Mouse (Mus musculus) neural tube, embryonic 13.5 days (tissue): ENCODE measurements around the gene Necap2. TPM values are rescaled to one million over a fixed set of nuclear protein-coding genes. Genes with fewer than 3 reads are reported as not detected.
A peak's percentile ranks its signal among the peaks of the same experiment; 100 is the strongest.

Source experiments
- ATAC-seq: fragments of 200-750 bp; cut with Nextera tagmentation; 2 replicates; pipeline ENCODE4 v1.8.0; 2017; ENCODE audit warnings: low read depth, mild to moderate bottlenecking, moderate TSS enrichment, moderate library complexity
- H3K27ac ChIP-seq: fragments of 300-500 bp; sonication (generic); replicated peaks from 2 replicates; pipeline ENCODE4 v1.5.1; 2015; ENCODE audit warnings: moderate library complexity, mild to moderate bottlenecking, inconsistent platforms
- H3K27me3 ChIP-seq: fragments of 300-500 bp; sonication (generic); 2 replicates; pipeline ENCODE4 v1.6.1; 2015; ENCODE audit warnings: mild to moderate bottlenecking, inconsistent platforms
- H3K36me3 ChIP-seq: fragments of 300-500 bp; sonication (generic); 2 replicates; pipeline ENCODE4 v1.6.1; 2015; ENCODE audit warnings: mild to moderate bottlenecking, inconsistent platforms
- H3K4me1 ChIP-seq: fragments of 300-500 bp; sonication (generic); replicated peaks from 2 replicates; pipeline ENCODE4 v1.6.1; 2015; ENCODE audit warnings: inconsistent platforms
- H3K4me2 ChIP-seq: fragments of 300-500 bp; sonication (generic); 2 replicates; pipeline ENCODE4 v1.6.1; 2015; ENCODE audit warnings: inconsistent platforms, mild to moderate bottlenecking, moderate library complexity
- H3K4me3 ChIP-seq: fragments of 300-500 bp; sonication (generic); 2 replicates; pipeline ENCODE4 v1.5.1; 2015; ENCODE audit warnings: mild to moderate bottlenecking, inconsistent platforms
- H3K9ac ChIP-seq: fragments of 300-500 bp; sonication (generic); 2 replicates; pipeline ENCODE4 v1.6.1; 2015; ENCODE audit warnings: moderate library complexity, mild to moderate bottlenecking, inconsistent platforms
- H3K9me3 ChIP-seq: fragments of 300-500 bp; sonication (generic); 2 replicates; pipeline ENCODE4 v1.6.1; 2016; ENCODE audit warnings: inconsistent platforms
- WGBS: fragments of 180-500 bp; shearing (Covaris S2); methylation state at CpG from one replicate; pipeline ENCODE4 v1.1.7; 2015; 5-methylcytosine and 5-hydroxymethylcytosine counted together
- polyA plus RNA-seq: library from polyadenylated mRNA; unstranded; fragments of >200 nt; fragmentation: Nextera tagmentation; extraction: Ambion mirVana; gene quantifications from 2 replicates; pipeline ENCODE4 v1.2.1, GENCODE M21; 2015

Necap2 gene
- polyA plus RNA-seq, 1 experiment from 2014 or later, result 55.5 TPM

DNA sequence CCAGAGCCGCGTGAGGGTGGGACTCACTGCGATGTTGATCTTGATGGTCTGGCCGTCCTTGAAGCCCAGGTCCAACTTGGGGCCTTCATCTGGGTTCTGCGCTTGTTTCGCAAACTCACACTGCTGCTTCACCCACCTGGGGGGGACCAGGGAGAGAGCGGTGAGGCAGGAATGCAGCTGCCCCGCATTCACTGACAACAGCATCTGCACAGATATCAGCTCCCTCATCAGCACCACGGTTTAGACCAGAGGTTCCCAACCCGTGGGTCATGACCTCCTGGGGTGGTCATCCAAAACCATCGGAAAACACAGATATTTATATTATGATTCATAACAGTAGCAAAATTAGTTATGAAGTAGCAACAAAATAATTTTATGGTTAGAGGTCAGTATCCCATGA is 5.7 kb downstream of the Necap2 start:
- Histone ChIP-seq H3K9me3 (no peaks in the 10 kb centered on the region), H3K27ac (no peak overlapping the region), H3K4me1 (peaks cover 37% of the 10 kb centered on the region), H3K4me3 (no peak overlapping the region), H3K4me2 (no peak overlapping the region), H3K9ac (no peak overlapping the region), H3K27me3 (no peaks in the 10 kb centered on the region), H3K36me3 (peaks cover 81% of the 10 kb centered on the region)
- WGBS, result 91% methylated on average over 11 of the region's 11 CpGs
- no peak for ATAC-seq

DNA sequence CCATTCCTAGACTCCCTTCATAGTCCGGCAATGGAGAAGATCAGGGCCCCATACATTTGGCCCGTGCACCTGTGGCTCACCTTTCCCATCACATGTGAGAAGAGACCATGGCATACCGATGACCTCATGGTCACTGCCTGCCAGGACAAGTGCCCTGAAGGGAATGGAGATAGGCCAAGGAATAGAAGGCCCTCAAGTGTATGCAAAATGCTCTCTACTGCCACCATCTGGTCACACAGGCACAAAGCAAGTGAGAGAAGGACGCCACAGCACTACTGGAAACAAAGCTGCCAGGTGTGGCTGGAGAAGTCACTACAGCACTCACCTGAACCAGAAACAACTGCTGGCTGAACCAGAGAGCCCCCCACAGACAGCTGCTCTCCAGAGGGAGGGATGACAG is 8.4 kb downstream of the Necap2 start:
- H3K4me2 ChIP-seq, result no peak overlapping the region
- WGBS, result 61% methylated on average over 4 of the region's 4 CpGs
- peaks cover 89% of the 10 kb centered on the region for H3K36me3 ChIP-seq
- no peak overlapping the region for H3K4me3 ChIP-seq
- no peak overlapping the region for H3K9ac ChIP-seq
- no peaks in the 10 kb centered on the region for H3K27me3 ChIP-seq
- H3K9me3 ChIP-seq, result no peaks in the 10 kb centered on the region
- ATAC-seq, result no peak
- H3K4me1 ChIP-seq, result peaks cover 21% of the 10 kb centered on the region
- H3K27ac ChIP-seq, result no peak overlapping the region

DNA sequence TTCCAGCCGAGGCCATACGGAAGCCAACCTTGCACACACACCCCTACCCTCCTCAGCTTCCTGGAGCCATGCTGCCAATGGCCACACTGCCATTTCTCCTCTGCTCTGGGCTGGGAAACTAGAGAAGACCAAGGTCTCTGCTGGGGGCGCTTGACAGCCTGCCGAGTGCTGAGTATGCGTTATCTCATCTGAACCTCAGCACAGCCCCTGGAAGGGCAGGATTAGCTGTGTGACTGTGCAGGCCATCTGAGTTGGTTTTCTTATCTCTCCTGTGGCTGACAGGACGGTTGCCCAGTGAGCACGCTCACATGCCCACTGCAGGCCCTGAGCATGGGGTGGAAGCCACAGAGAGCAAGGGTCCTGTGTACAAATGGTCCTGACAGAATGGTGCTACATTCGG is 9.5 kb downstream of the Necap2 start:
- Histone ChIP-seq H3K27me3 (no peaks in the 10 kb centered on the region), H3K4me3 (no peak overlapping the region), H3K36me3 (peaks cover 83% of the 10 kb centered on the region), H3K4me1 (peaks cover 16% of the 10 kb centered on the region), H3K27ac (no peak overlapping the region), H3K4me2 (no peak overlapping the region), H3K9me3 (no peaks in the 10 kb centered on the region), H3K9ac (no peak overlapping the region)
- ATAC-seq, result no peak
- 91% methylated on average over 8 of the region's 8 CpGs for WGBS

- Histone ChIP-seq H3K4me2 (no peak overlapping the region), H3K27ac (peak overlapping the region; percentile 34), H3K9ac (no peak overlapping the region), H3K4me1 (peaks cover 14% of the 10 kb centered on the region), H3K36me3 (peaks cover 72% of the 10 kb centered on the region), H3K4me3 (no peak overlapping the region), H3K27me3 (no peaks in the 10 kb centered on the region), H3K9me3 (no peaks in the 10 kb centered on the region)
- 89% methylated on average over 9 of the region's 9 CpGs for WGBS
- ATAC-seq, result no peak
These were observed 10.6 kb downstream of the Necap2 start for GRCm38 (mm10) chr4:141067516-141068046.

DNA sequence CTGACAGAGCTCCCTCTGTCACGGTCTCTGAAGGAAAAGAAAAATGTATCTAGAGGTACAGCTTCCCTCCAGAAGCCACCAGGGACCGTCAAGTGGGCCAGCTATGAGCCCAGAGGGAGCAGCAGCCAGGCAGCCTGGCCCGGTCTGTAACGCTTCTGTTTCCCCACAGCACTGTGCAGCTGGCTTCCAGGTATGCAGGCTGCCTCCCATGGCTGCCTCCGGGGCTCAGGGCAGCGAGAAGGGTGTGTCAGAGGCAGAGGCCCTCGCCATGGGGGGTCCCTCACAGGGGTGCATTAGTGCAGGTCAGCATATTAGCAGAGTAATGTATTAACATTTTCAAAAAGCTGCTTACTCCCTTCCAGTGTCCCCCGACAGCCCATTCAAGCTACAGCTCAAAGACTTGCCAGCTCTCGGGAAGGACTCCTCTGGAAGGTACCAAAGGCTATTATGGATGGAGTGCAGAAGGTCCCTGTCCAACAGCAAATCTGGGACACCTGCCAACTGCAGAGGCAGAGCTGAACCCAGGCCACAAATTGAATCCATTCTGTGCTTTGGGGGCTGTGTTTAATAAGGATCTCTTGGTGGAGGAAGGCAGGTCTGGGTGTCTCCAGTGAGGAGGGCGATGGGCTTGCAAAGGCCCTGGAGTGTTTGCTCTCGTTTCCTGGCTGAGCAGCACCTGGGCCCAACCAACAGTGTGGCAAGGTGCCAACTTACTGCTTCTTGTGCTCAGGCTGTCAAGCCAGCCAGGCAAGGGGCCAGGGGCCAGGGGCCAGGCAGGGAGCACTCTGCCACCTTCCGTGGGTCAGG is 11.2 kb downstream of the Necap2 start:
- Histone ChIP-seq H3K27me3 (no peaks in the 10 kb centered on the region), H3K4me3 (no peak overlapping the region), H3K9ac (no peak overlapping the region; the same call in 1 of the 2 replicates), H3K27ac (peak overlapping the region; percentile 34), H3K4me2 (no peak overlapping the region), H3K36me3 (peaks cover 65% of the 10 kb centered on the region), H3K4me1 (peaks cover 14% of the 10 kb centered on the region), H3K9me3 (no peaks in the 10 kb centered on the region)
- WGBS, result 76% methylated on average over 12 of the region's 12 CpGs
- no peak for ATAC-seq

GRCm38 (mm10) chr4:141065123-141065522 is 13.0 kb downstream of the Necap2 start:
- WGBS, result 5% methylated on average over 8 of the region's 8 CpGs
- 0 out of 2 replicates have a peak, but pooled peaks have one; percentile 4 for ATAC-seq
- no peaks in the 10 kb centered on the region for H3K27me3 ChIP-seq
- H3K9me3 ChIP-seq, result no peaks in the 10 kb centered on the region
- no peak overlapping the region for H3K27ac ChIP-seq
- H3K36me3 ChIP-seq, result peaks cover 47% of the 10 kb centered on the region
- no peak overlapping the region for H3K4me3 ChIP-seq
- no peak overlapping the region for H3K4me2 ChIP-seq
- peaks cover 23% of the 10 kb centered on the region for H3K4me1 ChIP-seq
- no peak overlapping the region for H3K9ac ChIP-seq

DNA sequence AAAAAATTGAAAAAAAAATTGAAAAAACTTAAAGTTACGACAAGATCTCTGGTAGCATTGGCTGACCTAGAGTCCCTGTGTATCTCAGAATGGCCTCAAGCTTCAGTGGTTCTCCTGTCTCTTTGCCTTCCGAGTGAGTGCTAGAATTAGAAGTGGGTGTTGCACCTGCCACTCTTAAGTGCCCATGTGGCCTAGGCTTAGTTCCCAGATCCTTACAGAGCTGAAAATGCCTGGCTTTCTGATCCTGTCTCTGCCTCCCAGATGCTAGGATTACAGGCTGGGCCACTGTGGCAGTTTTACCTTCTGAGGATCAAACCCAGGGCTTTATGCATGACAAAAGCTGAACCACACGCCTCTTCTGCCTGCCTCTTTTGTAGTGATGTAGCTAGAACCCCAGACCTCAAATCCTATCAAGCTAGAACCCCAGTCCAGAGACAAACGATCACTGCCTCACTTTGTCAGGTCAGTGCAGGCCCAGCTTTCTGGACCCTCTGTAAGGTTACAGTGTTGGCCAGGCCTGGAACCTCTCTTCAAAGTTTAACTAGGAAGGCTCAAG is 14.0 kb downstream of the Necap2 start:
- Histone ChIP-seq H3K27me3 (no peaks in the 10 kb centered on the region), H3K27ac (no peak overlapping the region), H3K9ac (no peak overlapping the region), H3K4me2 (no peak overlapping the region), H3K9me3 (no peaks in the 10 kb centered on the region), H3K4me3 (no peak overlapping the region), H3K36me3 (peaks cover 38% of the 10 kb centered on the region), H3K4me1 (peaks cover 32% of the 10 kb centered on the region)
- 84% methylated on average over 4 of the region's 4 CpGs for WGBS
- no peak for ATAC-seq

DNA sequence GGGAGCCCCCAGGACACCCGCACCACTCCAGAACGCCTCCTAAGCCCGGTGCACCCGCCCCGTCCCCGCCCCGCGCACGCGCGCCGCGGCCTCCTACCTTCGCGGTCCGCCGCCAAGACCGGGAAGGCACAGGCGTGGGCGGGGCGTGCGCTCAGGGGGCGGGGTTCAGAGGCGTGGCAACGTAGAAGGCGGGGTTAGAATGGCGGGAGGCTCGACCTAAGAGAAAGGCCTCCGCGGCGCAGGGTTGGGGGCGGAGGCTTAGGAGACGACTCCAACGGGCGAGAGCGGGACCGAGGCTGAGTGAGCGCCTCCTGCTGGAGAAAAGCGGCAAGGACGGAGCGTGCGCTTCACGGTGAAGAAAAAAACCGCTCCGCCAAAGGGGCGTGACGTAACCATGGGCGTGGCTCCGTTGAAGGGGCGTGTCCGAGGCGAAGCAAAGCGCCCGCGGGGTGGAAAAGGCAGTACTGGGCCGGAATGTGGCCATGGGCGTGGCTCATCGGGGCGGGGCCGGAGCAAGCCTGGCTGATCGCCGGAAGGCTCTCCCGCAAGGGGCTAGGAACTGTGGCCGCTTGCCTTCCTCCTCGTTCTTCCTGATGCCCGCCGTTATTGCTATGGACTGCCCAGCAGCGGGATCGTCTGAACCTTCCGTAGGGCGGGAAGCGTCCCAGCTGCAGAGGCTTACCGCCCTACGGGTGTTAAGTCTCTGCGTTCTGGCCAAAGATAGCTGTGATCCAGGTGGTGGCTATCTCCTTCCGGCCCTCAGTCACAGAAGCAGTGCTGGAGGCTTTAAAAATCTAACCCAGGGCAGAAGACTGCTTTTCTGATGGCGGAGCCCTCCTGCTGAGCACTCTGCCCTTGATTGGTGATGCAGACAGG is 17.5 kb downstream of the Necap2 start, which contains the start of gene Crocc:
Crocc (minus strand) TSS at position 125 of the 876 bp plus-strand sequence.
- H3K4me2 ChIP-seq, result peak within 1 kb of the TSS; percentile 86
- H3K9me3 ChIP-seq, result no peaks in the 10 kb centered on the region
- peak; percentile 94 for ATAC-seq
- H3K27me3 ChIP-seq, result no peaks in the 10 kb centered on the region
- under 1% methylated on average over 77 of the region's 77 CpGs for WGBS
- peak within 1 kb of the TSS; percentile 63 for H3K4me3 ChIP-seq
- peaks cover 27% of the 10 kb centered on the region for H3K4me1 ChIP-seq
- peak within 1 kb of the TSS; percentile 89 for H3K9ac ChIP-seq
- peaks cover 18% of the 10 kb centered on the region for H3K36me3 ChIP-seq
- peak within 1 kb of the TSS; percentile 94 for H3K27ac ChIP-seq

- WGBS, result 1% methylated on average over 30 of the region's 32 CpGs
- ATAC-seq, result 0 out of 2 replicates have a peak, but pooled peaks have one; percentile 1
- Histone ChIP-seq H3K4me3 (peak overlapping the region; percentile 63), H3K27me3 (no peaks in the 10 kb centered on the region), H3K27ac (peak overlapping the region; percentile 94), H3K9me3 (no peaks in the 10 kb centered on the region), H3K4me2 (peak overlapping the region; percentile 86), H3K9ac (peak overlapping the region; percentile 89), H3K36me3 (peaks cover 22% of the 10 kb centered on the region), H3K4me1 (peaks cover 27% of the 10 kb centered on the region)
These were observed 18.3 kb downstream of the Necap2 start for GRCm38 (mm10) chr4:141059616-141060425.

DNA sequence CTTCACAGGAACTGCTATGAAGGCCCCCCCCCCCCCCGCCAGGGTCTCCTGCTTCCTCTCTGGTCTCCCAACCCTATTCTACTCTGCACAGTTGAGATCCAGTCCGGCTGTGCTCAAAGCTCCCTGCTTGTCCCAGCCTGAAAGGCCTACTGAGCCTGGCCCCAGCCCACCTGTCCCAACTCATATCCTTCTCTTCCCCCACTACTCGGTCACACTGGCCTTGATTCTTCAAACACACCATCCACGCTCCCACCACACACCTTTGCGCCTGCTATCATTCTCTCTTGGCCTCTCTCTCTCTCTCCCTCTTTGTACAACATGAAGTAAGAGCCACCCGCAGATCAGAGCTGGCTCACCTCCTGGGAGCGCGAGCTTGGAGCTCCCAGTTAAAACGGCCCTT is 19.3 kb downstream of the Necap2 start:
- Histone ChIP-seq H3K27me3 (no peaks in the 10 kb centered on the region), H3K27ac (no peak overlapping the region), H3K9me3 (no peaks in the 10 kb centered on the region), H3K4me3 (no peak overlapping the region), H3K9ac (peak overlapping the region; percentile 23; the same call in 1 of the 2 replicates), H3K4me1 (peaks cover 33% of the 10 kb centered on the region), H3K36me3 (peaks cover 23% of the 10 kb centered on the region), H3K4me2 (peak overlapping the region; percentile 86; the same call in 1 of the 2 replicates)
- 79% methylated on average over 9 of the region's 9 CpGs for WGBS
- no peak for ATAC-seq

- no peak overlapping the region for H3K4me3 ChIP-seq
- no peak overlapping the region for H3K27ac ChIP-seq
- peaks cover 52% of the 10 kb centered on the region for H3K4me1 ChIP-seq
- ATAC-seq, result no peak
- no peaks in the 10 kb centered on the region for H3K9me3 ChIP-seq
- no peaks in the 10 kb centered on the region for H3K27me3 ChIP-seq
- peaks cover 23% of the 10 kb centered on the region for H3K36me3 ChIP-seq
- no peak overlapping the region for H3K9ac ChIP-seq
- no peak overlapping the region for H3K4me2 ChIP-seq
- 94% methylated on average over 10 of the region's 10 CpGs for WGBS
These were observed 21.2 kb downstream of the Necap2 start for GRCm38 (mm10) chr4:141056970-141057369.
